Mouse (Mus musculus) cerebellum, adult 2 months (tissue): Measurements from ENCODE around the gene Bcar1. TPM values are rescaled to one million over a fixed set of nuclear protein-coding genes. Genes with fewer than 3 reads are reported as not detected.
A peak's percentile ranks its signal among the peaks of the same experiment; 100 is the strongest.

Experiments
- DNase-seq, 2 experiments: peaks; one replicate each; pipeline ENCODE4 v3.0.0; 2021
- H3K27ac ChIP-seq: fragments of 200-500 bp; 2 replicates; pipeline ENCODE4 v1.5.1; 2012; ENCODE audit warnings: low read length, control low read depth, inconsistent platforms; ENCODE audit not compliant: insufficient read depth
- H3K27me3 ChIP-seq: fragments of 200-500 bp; 2 replicates; pipeline ENCODE4 v1.6.1; 2012; ENCODE audit warnings: inconsistent platforms, mild to moderate bottlenecking, low read length, moderate library complexity; ENCODE audit not compliant: control insufficient read depth, insufficient read depth
- H3K4me1 ChIP-seq: fragments of 200-500 bp; 2 replicates; pipeline ENCODE4 v1.6.1; 2011; ENCODE audit warnings: low read length; ENCODE audit not compliant: control insufficient read depth, insufficient read depth
- H3K4me3 ChIP-seq: fragments of 200-500 bp; replicated peaks from 2 replicates; pipeline ENCODE3; 2011; ENCODE audit warnings: mild to moderate bottlenecking, low read depth, low read length, control low read depth; ENCODE audit not compliant: insufficient read depth
- CTCF ChIP-seq: fragments of 200-500 bp; IDR thresholded peaks from 2 replicates; pipeline ENCODE4 v1.5.1; 2011; ENCODE audit warnings: low read depth, mild to moderate bottlenecking, control low read depth, low read length, moderate library complexity, borderline replicate concordance; ENCODE audit not compliant: insufficient read depth
- POLR2A ChIP-seq: fragments of 200-500 bp; IDR thresholded peaks from 2 replicates; pipeline ENCODE4 v1.6.1; 2011; ENCODE audit warnings: low read length, control low read depth, borderline replicate concordance; ENCODE audit not compliant: insufficient read depth
- WGBS: fragments of 180-500 bp; shearing (Covaris S2); methylation state at CpG from one replicate; pipeline ENCODE4 v1.1.7; 2018; 5-methylcytosine and 5-hydroxymethylcytosine counted together
- polyA plus RNA-seq: library from polyadenylated mRNA; depleted of rRNA; stranded (reverse); fragments of >200 nt; gene quantifications from 2 replicates; pipeline ENCODE4 v1.2.3, GENCODE M21; 2012

Bcar1 gene
- polyA plus RNA-seq, 1 experiment: 129 TPM

- no peak for DNase-seq
- no peak overlapping the region for H3K4me3 ChIP-seq
Observed at GRCm38 (mm10) chr8:111773476-111773875, 29.9 kb upstream of the Bcar1 start.

GRCm38 (mm10) chr8:111773057-111773456, 29.4 kb upstream of the Bcar1 start:
- DNase-seq: no peak
- Histone ChIP-seq H3K4me3 (no peak overlapping the region), H3K27ac (no peak overlapping the region), H3K4me1 (peaks cover 24% of the 10 kb centered on the region), H3K27me3 (no peaks in the 10 kb centered on the region)
- no peak for TF ChIP-seq CTCF
- no peak for TF ChIP-seq POLR2A
- WGBS: 77% methylated on average over 7 of the region's 7 CpGs

More at GRCm38 (mm10) chr8:111773476-111773875, 29.9 kb upstream of the Bcar1 start:
- TF ChIP-seq POLR2A: no peak
- no peak for TF ChIP-seq CTCF
- WGBS: 84% methylated on average over 5 of the region's 5 CpGs
- H3K27me3 ChIP-seq: no peaks in the 10 kb centered on the region
- H3K27ac ChIP-seq: no peak overlapping the region
- H3K4me1 ChIP-seq: peaks cover 21% of the 10 kb centered on the region

DNA sequence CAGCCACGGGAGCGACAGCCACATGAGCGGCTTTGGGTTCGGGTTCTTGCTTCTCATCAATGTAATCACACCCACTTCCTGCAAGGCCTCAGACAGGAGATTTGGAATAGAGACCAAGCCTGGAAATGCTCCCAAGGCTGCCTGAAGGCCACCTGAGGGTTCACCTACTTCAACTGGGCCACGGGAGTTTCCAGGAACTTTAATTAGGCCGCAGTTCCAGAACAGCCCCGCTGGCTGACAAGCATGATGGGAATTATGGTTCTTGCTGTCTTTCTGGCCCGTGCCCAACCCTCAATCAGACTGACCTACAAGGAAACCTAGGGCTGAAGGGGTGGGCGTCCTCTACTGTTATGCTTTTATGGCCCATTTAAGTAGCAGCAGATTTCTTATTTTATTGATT, 28.5 kb upstream of the Bcar1 start:
- TF ChIP-seq POLR2A (no peak), CTCF (no peak)
- WGBS: 71% methylated on average over 9 of the region's 9 CpGs
- Histone ChIP-seq H3K4me1 (peaks cover 24% of the 10 kb centered on the region), H3K27ac (no peak overlapping the region), H3K4me3 (no peak overlapping the region), H3K27me3 (no peaks in the 10 kb centered on the region)
- DNase-seq: peak in 1 of 2 experiments; percentile 42

DNA sequence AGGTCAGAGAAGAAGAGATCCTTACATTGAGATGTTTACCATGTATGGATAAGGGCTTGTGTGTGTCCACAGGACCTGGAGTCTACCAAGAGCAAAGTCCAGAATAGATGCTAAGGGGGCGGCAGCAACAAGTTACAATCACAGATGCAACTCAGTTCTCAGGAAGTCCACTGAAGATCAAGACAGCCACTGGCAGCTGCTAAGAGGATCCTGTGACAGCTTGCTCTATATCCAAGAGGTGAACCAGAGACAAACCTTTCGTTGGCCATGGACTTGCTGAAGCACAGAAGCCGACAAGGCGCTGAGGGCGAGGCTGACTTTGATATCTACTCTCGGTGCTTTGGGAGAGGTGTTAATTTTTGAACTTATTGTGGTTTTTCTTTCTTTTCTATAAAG, 28.0 kb upstream of the Bcar1 start:
- Histone ChIP-seq H3K4me1 (peaks cover 24% of the 10 kb centered on the region), H3K27me3 (no peaks in the 10 kb centered on the region), H3K4me3 (no peak overlapping the region), H3K27ac (no peak overlapping the region)
- DNase-seq: no peak
- 89% methylated on average over 6 of the region's 6 CpGs for WGBS
- TF ChIP-seq CTCF (no peak), POLR2A (no peak)

GRCm38 (mm10) chr8:111770958-111771624, 27.5 kb upstream of the Bcar1 start:
- 34% methylated on average over 5 of the region's 5 CpGs for WGBS
- Histone ChIP-seq H3K4me1 (peaks cover 24% of the 10 kb centered on the region), H3K27ac (no peak overlapping the region), H3K27me3 (no peaks in the 10 kb centered on the region), H3K4me3 (no peak overlapping the region)
- TF ChIP-seq CTCF: no peak
- TF ChIP-seq POLR2A: no peak
- DNase-seq: peak in 1 of 2 experiments; percentile 51

DNA sequence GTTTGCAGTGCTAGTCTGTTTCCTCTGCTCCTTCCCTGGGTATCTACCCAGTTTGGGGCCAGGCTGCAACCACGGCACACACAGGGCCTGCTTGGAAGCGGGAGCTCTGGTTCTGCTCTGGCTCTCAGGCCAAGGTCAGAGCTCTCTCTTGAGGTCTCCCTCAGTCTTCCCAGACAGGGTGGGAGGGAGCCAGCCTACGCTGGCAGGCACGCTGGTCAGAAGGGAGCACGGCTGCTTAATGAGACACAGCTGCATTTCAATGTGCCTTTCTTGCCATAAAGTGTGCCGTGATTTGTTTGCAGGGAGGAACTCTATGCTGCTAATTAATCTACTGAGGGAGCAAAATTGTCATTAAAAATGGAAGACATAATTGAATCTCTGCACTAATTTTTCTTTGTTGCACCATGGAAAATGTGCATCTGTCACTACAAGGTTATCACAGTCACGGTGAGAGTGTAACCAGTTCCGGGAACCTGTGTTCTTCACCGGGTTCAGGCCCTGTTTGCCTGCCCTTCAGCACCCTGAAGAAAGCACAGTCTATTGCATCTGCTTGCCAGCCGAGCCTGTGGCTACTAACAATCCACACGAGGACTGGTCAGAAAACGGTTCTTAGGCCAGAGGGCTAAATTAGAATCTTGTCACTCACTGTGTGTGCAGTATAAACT, 26.3 kb upstream of the Bcar1 start:
- Histone ChIP-seq H3K27ac (no peak overlapping the region), H3K27me3 (no peaks in the 10 kb centered on the region), H3K4me3 (no peak overlapping the region), H3K4me1 (peaks cover 24% of the 10 kb centered on the region)
- 82% methylated on average over 12 of the region's 12 CpGs for WGBS
- DNase-seq: no peak
- no peak for TF ChIP-seq CTCF
- no peak for TF ChIP-seq POLR2A

GRCm38 (mm10) chr8:111769296-111769695, 25.7 kb upstream of the Bcar1 start:
- no peak overlapping the region for H3K27ac ChIP-seq
- H3K4me3 ChIP-seq: no peak overlapping the region
- H3K27me3 ChIP-seq: no peaks in the 10 kb centered on the region
- WGBS: 67% methylated on average over 15 of the region's 15 CpGs
- TF ChIP-seq CTCF (no peak), POLR2A (no peak)
- H3K4me1 ChIP-seq: peaks cover 24% of the 10 kb centered on the region
- no peak for DNase-seq

GRCm38 (mm10) chr8:111768651-111769050, 25.0 kb upstream of the Bcar1 start:
- Histone ChIP-seq H3K27me3 (no peaks in the 10 kb centered on the region), H3K27ac (no peak overlapping the region), H3K4me3 (no peak overlapping the region), H3K4me1 (peaks cover 24% of the 10 kb centered on the region)
- TF ChIP-seq CTCF: no peak
- TF ChIP-seq POLR2A: no peak
- DNase-seq: peak; percentile 48 to 54
- WGBS: 5% methylated on average over 6 of the region's 6 CpGs
